Mouse (Mus musculus) lung, adult 18-20 months (tissue): Measurements from ENCODE around the gene Dynlt1f.
"Not testable (repeated sequence)": the region's sequence is repeated elsewhere in the genome, so short reads cannot be mapped to it uniquely, and the experiment has no call there.

Experiments
- DNase-seq, 2 experiments: peaks; one replicate each; pipeline ENCODE4 v3.0.0; 2022; ENCODE audit warnings: mixed read lengths in 2 of 2

The Dynlt1f gene

DNA sequence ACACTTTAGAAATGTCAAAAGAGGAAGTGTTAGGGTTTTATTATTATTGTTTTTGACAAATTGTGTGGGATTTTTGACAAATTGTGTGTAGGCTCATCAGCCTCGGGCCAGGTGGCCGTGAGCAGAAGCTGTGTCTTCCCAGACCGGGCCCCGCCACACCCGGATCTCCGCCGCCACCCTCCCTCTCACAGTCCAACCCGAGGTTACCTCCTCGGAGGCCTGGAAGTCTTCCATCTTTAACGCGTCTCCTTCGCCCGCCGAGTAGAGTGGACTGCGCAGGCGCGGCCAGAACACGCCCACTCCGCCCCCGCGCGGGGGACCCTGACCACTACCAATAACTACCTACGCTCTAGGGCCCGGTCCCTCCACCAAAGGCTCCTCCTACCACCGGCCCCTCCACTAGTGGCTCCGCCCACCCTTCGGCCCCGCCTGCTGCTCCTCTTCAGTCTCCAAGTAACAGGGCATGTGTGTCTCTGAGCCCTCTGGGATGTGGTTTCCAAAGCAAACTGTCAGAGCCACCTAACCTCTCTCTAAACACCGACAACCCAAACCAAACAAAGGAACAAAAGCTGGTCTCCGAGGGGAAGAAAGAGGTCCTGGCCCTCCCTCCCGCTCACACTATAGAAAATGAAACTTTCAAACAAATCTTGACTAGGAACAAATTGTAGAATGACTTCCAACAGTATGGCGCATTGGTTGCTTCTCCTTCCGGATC lies at the start of gene Dynlt1f:
Gene Dynlt1f, minus strand, starts transcription at position 334 of the 715 bp plus-strand sequence.
- peak; percentile 87 to 89 for DNase-seq

DNA sequence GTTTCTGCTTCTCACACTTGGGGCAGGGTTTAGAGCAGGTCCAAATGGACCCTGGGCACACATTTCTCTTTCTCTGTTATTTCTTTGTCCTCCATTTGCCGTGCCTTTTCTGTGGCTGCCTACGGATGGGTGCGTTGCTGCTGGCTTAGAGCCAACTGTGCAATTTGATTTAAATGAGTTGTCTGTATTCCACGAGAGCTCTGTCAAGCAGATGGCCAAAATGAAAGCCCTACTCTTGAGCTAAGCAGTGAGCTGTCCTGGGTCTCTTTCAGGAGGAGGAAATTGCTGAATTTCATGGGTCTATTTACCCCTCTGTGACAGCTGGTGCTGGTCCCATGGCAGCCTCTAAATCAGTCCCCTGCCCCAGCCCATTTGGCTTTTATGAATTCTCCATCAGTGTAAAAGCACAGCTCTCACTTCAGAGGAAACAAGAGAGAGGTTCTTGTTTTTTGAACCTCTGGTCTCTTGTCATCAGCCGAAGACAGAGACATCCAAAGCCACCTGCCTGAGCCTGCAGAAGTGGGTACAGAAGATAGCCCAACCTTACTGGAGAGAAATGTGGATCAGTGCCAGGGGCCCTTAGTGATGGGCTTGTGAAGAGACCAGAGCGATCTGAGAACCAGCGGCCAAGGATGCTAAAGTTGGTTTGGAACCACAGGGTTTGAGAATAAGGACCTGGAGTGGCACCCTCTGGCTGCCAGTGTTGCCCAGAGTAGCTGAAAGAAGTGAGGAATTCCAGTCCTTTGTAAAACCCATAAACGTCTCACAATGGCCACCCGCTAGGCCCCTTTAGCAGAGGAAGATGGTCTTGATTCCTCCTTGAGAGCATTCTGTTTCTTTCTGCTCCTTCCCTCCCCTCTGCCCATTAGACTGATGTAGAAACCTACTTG lies 47.9 kb upstream of the Dynlt1f start:
- DNase-seq = peak in 1 of 2 experiments; percentile 29

DNA sequence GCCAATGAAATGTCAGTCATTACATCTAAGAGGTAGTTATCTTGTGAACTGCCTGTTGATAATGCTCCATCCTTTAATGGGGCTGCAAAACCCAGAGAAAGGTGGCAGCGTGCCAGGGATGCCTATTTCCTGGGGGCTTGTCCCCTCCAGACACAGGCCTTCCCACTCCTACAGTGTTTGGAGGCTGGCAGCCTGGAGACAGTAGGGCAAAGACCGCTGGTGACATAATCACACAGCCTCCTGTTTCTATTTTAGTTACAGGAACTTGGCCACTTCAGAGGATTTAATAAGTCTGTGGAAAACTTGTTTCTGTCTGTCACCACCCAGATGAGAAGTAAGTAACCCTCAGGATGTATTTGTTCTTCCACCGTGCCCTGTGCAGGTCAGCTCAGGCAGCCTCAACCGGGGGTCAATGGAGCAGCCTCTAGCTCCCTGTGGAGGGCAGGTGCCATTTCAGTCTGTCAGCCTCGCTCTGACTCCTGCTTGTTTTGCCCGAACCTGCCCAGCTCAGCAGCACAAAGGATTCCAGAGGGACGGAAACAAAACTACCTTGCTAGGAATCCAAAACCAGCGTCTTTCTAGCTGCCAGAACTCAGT lies 47.0 kb upstream of the Dynlt1f start:
- peak in 1 of 2 experiments; percentile 40 for DNase-seq

DNA sequence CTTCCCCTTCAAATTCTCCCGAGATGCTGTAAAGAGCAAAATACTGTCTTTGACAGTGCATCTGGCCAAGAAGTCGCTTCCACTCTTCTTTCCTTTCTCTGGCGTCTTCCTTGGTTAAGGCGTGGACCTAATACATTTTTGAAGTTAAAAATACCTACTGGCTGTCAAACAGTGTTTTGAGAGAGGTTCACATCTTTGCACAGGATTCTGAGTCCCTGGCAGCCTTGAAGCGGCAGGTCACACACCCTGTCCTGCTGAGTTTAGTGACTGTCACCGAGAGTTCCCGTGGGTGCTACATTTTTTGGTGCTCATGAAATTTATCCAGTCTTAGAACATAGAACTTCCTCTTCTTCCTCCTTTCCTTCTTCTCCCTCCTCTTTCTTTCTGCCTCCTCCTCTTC lies 44.4 kb upstream of the Dynlt1f start:
- DNase-seq = not testable (repeated sequence)

DNA sequence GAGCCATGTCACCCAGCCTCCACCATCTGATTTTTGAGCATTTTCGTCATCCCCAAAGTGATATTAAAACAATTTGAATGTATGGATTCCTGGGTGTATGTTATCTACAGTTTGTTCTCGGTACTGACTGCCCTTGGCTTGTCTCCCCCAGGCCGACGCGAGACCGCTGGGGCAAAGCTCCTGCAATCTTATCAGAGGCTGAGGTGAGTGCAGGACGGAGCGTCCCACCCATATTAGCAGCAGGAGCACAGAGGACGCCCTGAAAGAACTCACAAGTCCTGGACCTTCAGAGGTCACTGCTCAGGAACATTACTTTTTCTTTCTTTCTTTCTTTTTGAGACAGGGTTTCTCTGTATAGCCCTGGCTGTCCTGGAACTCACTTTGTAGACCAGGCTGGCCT lies 43.8 kb upstream of the Dynlt1f start:
- not testable (repeated sequence) for DNase-seq

DNA sequence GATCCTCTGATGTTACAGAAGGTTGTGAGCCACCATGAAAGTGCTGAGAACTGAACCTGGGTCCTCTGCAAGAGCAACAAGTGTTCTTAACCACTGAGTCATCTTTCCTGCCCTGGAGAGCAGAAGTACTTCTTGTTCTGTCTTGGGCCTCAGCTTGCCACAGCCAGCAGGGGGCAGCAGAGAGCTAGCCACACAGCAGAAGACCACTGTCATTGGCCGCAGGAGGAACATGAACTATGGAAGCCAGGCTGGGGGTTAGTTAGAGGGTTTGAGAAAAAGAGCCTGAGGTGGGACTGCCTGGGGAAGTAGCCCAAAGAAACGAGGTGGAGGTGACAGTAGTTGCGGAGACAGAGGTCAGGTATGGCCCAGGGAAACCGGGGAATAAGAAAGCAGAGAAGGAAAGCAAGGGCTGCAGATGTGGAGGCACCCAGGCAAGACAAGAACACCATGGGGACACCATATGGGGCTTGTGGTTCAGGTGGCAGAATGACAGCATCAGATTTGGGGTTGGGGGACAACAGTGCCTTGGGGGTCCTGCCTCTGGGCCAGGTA lies 41.6 kb upstream of the Dynlt1f start:
- DNase-seq = peak; percentile 61 to 64

DNA sequence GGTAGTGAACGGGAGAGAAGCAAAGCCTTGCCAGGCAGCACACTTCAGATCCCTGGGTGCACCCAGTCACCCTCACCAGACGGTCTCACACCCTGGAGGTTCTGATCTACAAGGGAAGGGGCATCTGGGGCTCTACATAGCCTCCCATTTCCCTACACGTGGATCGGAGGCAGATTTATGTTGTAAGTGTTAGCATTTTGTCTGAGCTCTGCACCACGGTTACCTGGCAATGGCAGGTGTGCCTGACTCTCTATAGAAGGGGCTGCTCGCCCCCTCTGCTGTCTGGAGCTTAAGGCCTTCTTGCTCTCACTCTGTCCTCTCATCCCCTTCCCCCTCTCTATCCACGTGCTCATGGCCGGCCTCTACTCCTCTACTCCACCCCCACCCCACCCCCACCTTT lies 40.8 kb upstream of the Dynlt1f start:
- DNase-seq = not testable (repeated sequence)

DNA sequence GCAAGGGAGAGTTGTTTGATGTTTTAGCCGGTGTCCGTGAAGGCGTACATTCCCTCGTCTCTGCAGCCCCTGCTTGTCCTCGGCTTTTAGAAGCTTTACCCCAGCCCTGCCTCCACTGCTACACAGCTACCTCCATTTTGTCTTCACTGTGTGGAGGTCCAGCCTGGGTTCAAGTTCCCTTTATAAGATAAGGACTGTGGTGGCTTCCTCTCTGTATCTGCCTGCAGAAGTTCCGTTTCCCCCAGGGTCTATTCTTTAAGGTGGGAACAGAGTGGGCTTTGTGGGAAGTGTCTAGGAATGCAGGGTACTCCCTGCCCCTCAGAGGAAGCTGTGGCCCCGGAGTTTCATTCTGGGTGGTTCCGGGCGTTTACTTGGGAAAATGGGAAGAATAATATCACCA lies 40.0 kb upstream of the Dynlt1f start:
- not testable (repeated sequence) for DNase-seq

DNA sequence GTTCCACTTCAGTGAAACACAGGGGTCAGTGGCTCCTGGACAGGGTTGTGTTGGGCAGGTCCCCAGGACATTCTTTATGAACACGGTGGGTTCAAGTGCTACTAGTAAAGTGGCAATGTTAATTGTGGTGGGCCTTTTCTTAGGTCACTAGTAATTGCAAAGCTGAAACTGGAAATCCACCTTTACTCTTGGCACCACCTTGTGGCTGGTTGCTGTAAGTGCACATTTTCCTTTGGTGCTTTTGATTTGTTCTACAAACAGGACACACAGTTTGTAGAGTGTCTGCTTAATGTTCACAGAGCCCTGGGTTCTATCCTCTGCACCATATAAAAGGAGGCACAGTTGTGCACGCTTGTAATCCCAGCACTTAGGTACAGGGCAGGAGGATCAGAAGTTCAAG lies 35.9 kb upstream of the Dynlt1f start:
- DNase-seq = peak; percentile 85 to 89

DNA sequence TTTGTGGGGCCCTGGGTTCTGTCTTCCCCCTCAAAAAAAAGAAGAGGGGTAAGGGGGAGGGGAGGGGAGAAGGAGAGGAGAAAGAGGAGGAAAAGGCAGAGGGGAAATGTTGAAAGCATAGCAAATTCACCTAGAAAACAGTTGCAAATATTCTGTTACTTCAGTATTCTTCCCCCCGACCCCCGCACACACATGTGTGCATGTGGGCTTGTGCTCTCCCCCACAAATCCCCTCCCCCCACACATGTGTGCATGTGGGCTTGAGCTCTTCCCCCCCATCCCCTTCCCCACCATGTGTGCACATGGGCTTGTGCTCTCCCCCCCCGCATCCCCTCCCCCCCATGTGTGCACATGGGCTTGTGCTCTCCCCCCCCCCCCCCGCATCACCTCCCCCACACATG lies 33.6 kb upstream of the Dynlt1f start:
- DNase-seq = not testable (repeated sequence)

DNA sequence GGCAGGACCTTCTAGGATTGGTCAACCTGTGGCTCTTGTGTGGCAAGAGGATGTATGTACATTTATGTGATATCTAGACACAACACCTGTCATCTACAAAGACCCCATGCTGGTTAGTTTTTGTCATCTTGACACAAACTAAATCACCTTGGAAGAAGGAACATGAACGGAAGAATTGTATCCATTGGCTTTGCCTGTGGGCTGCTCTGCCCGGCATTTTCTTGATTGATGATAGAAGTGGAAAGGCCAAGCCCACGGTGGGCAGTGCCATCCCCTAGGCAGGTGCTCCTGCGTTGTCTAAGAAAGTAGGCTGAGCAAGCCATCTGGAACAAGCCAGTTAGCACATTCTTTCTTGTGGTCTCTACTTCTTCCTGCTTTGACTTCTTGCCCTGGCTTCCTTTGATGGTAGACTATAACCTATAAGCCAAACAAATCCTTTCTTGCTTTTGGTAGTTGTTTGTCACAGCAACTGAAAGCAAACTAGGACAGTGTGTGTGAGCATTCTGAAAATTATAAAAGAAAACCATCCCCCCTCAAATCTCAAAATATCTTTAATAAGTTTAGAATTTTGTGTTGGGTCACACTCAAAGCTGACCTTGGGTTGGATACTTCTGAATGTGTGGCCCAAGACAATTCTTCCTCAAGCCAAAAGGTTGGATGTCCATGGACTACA lies 30.7 kb upstream of the Dynlt1f start:
- DNase-seq = not testable (repeated sequence)

DNA sequence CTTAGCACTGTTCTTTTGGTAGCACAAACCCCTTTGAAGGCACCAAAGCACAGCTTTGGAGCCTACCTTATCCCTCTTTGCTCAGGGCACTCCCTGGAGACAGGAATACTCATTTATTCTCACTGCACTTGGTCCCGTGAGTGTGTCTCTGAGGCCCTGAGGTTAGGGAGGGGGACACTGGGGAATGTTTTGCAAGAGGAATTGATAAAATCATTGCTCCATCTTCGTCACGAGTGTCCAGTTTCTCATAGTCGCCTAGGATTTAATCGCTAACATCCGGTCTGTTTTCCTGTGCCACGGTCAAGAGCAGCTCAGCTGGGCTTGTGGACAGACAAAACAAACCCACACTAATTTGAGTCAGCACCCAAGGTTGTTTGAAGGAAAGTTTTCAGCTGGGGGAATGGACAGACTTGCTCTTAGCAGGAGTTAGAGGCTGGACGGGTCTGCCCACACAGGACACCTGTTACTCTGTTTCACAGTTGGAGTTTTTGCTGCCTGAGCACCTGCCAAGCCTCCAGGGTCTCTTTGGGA lies 29.7 kb upstream of the Dynlt1f start:
- DNase-seq = peak in 1 of 2 experiments; percentile 54

DNA sequence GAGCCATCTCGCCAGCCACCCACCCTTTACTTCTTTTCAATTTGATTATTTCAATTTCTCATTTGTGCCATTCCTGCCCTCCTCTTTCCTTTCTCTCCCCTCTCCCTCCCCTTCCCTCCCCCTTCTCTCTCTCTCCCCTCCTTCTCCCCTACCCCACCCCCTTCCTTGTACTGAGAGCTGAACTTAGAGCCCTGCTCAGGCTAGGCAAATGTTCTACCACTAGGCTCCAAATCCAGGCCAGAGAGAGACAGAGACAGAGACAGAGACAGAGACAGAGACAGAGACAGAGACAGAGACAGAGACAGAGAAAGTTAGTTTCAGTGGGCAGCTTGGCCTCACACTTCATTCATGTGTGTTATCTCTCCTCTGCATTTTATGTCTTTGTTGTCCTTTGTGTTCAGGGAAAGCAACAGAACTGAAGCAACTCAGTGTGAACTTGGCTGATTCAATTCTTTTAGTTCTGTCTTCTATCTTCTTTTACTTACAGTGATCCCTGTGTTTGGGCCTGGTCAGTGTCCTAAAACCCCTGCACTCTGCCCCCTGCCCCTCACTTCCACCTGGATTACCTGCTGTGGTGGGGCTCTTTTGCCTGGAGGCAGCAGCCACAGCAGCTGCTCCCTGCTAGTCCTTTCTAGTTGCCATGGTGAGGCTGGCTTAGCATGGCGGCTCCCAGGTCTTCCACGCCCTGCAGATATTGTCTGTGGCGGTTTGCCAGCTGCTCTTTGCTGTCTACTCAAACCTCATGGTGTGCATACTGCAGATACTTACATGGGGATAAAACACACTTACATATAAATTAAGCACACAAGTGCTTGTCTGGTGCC lies 29.0 kb upstream of the Dynlt1f start:
- not testable (repeated sequence) for DNase-seq

DNA sequence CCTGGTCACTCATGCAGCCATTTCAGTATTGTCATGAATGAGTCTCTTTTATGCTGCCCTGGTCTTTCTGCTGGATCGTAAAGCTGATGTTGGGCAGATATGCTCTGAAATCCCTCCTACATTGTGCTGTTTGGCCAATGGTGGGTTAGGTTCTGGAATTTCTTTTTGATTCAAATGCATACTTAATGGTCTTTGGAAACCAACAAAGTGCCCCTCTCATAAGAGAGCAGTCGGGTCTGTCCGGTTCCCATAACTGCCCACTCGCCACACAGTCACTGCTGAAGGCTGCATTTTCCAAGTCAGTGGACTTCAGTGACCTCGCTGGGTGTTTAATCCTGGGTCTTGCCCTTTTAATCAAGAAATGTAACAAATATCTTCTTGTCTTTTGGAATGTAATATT lies 28.0 kb upstream of the Dynlt1f start:
- not testable (repeated sequence) for DNase-seq

DNA sequence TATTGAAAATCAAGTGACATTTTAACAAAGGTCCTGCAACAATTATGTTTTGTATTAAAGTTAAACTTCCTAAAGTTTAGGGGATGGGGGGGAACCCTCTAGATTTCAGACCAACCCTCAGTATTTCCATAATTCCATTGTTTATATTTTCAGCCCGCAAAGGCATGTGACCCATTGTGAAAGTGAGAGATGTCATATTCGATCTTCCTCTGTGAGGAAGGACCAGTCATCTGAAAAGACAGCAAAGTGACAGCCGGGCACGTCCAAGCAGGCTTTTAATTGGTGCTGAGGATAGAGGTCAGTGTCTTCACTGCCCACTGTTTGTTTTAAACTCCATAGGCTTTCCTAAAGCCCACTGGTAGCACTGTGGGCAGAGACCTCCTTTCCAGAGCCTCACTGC lies 26.0 kb upstream of the Dynlt1f start:
- DNase-seq = not testable (repeated sequence)

DNA sequence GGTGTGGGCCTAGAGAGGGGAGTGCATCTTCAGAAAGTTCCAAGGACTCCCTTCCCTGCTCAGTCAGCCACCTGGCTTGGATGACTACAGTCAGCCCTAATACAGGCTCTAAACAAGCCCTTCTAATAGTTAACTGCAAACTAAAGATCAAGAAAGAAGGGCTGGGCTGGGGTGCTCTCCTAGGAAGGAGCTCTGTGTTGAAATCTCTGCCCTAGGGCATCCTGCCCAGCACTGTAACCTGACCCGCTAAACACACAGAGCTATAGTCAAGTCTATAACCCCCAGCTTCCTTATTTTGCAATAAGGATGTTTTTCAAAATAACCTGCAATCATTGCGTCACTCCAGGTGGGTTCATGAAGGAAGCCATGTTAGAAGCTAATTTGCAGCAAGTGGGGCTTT lies 22.4 kb upstream of the Dynlt1f start:
- DNase-seq = peak; percentile 79 to 82

DNA sequence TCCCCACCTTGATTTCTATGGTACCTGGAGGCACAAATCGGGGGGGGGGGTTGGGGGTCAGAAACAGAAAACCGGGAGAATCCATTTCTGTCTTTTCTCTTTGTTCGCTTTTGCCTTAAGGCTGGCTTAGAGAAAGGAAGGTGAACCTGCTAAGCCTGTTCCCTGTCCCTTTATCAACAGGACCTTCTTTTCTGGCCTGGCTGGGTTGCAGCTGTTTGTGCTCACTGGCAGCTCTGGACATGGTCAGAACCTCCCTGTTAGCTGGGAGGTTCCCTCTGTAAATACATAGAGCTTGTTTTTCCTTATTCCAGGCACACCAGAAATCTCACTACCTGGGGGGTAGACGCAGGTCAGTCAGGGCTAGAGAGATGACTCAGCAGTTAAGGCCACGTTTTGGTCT lies 18.6 kb upstream of the Dynlt1f start:
- DNase-seq = peak; percentile 47 to 75

DNA sequence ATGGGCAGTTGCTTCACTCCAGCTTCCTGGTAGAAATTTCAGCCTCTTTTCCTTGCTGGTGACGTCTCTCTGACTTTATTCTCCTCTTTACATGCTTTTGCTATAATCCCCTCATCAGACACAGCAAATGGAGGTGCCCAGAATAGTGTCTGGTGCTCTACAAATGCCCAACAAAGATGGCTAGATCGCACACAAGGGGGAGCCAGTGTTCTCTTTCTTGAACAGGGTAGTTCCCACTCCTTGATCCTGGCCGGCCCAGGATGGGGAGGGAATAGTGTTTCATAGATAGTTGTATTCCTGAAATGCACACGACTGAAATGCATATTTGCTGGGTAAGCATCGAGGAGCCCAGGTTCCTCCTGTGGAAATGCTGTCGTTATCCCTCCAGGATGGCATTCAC lies 12.8 kb upstream of the Dynlt1f start:
- not testable (repeated sequence) for DNase-seq

DNA sequence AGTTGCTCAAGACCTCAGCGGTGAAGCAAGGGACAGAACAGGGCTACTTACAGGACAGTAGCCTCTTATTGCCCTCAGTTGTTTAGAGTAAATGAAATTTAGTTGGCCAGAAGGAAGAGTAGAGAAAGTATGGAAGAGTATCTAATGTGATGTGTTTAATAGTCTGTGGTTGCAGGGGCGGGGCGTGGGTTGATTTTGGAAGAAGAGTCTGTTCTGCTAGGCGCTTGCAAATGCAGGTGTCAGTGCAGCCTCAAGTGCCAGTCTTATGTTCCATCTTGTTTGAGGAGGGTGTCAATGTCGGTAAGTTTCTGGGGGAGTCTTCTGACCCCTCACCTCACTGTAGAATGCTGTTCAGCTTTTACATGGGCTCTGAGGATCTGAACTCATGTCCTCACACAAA lies 9.7 kb upstream of the Dynlt1f start:
- not testable (repeated sequence) for DNase-seq

DNA sequence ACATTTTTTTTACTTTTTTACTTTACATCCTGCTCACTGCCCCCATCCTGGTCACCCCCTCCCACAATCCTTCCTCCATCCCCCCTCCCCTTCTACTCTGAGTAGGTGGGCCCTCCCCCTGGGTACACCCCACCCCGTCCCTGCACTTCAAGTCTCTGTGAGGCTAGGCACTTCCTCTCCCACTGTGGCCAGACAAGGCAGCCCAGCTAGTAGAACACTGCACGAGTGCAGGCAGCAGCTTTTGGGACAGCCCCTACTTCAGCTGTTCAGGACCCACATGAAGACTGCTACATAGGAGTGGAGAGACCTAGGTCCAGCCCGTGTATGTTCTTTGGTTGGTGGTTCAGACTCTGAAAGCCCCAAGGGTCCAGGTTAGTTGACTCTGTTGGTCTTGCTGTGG lies 7.1 kb upstream of the Dynlt1f start:
- not testable (repeated sequence) for DNase-seq

DNA sequence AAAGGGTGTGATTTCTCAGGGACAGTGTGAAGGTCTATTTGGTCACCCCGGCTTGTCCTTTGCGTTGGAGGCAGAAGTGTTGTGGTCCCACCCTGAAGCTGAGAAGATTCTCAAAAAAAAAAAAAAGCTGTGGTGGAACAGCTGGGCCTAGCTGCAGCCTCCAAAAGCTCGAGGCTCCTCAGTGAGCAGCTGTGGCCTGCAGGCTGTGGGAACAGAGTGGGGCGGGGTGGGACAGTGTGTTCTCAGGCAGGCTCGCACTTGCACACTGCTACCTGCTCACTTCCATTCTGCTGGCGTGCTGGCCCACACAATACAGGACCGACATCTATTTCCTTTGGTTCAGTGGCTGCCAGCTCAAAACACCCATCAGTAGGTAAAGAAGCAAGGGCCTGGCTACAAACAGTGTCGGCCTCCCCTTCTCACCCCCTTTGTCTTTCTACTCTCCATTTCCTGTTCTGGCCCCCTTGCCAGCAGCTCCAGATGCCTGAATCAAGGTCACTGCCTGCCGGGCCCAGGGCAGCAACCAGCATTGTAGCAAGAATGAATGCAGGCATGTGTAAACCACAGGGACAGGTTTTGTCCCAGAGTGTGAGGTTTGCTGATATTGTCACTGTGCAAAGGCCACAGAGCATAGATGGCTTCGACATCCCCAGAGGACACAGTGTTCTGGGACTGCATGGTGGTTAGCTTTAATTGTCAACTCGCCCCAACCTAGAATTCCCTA lies 5.6 kb upstream of the Dynlt1f start:
- peak; percentile 29 to 48 for DNase-seq
